Mouse (Mus musculus) neural tube, embryonic 13.5 days (tissue): Measurements from ENCODE around the gene Eftud2. TPM values are rescaled to one million over a fixed set of nuclear protein-coding genes. Genes with fewer than 3 reads are reported as not detected.

Source experiments
- ATAC-seq: fragments of 200-750 bp; cut with Nextera tagmentation; 2 replicates; pipeline ENCODE4 v1.8.0; 2017; ENCODE audit warnings: low read depth, mild to moderate bottlenecking, moderate TSS enrichment, moderate library complexity
- H3K27ac ChIP-seq: fragments of 300-500 bp; sonication (generic); replicated peaks from 2 replicates; pipeline ENCODE4 v1.5.1; 2015; ENCODE audit warnings: moderate library complexity, mild to moderate bottlenecking, inconsistent platforms
- H3K27me3 ChIP-seq: fragments of 300-500 bp; sonication (generic); 2 replicates; pipeline ENCODE4 v1.6.1; 2015; ENCODE audit warnings: mild to moderate bottlenecking, inconsistent platforms
- H3K36me3 ChIP-seq: fragments of 300-500 bp; sonication (generic); 2 replicates; pipeline ENCODE4 v1.6.1; 2015; ENCODE audit warnings: mild to moderate bottlenecking, inconsistent platforms
- H3K4me1 ChIP-seq: fragments of 300-500 bp; sonication (generic); replicated peaks from 2 replicates; pipeline ENCODE4 v1.6.1; 2015; ENCODE audit warnings: inconsistent platforms
- H3K4me2 ChIP-seq: fragments of 300-500 bp; sonication (generic); 2 replicates; pipeline ENCODE4 v1.6.1; 2015; ENCODE audit warnings: inconsistent platforms, mild to moderate bottlenecking, moderate library complexity
- H3K4me3 ChIP-seq: fragments of 300-500 bp; sonication (generic); 2 replicates; pipeline ENCODE4 v1.5.1; 2015; ENCODE audit warnings: mild to moderate bottlenecking, inconsistent platforms
- H3K9ac ChIP-seq: fragments of 300-500 bp; sonication (generic); 2 replicates; pipeline ENCODE4 v1.6.1; 2015; ENCODE audit warnings: moderate library complexity, mild to moderate bottlenecking, inconsistent platforms
- H3K9me3 ChIP-seq: fragments of 300-500 bp; sonication (generic); 2 replicates; pipeline ENCODE4 v1.6.1; 2016; ENCODE audit warnings: inconsistent platforms
- WGBS: fragments of 180-500 bp; shearing (Covaris S2); methylation state at CpG from one replicate; pipeline ENCODE4 v1.1.7; 2015; 5-methylcytosine and 5-hydroxymethylcytosine counted together
- polyA plus RNA-seq: library from polyadenylated mRNA; unstranded; fragments of >200 nt; fragmentation: Nextera tagmentation; extraction: Ambion mirVana; gene quantifications from 2 replicates; pipeline ENCODE4 v1.2.1, GENCODE M21; 2015

Eftud2 gene
- polyA plus RNA-seq, 1 experiment from 2014 or later = 134 TPM

GRCm38 (mm10) chr11:102896641-102897040, 15.9 kb upstream of the Eftud2 start:
- no peak for ATAC-seq

DNA sequence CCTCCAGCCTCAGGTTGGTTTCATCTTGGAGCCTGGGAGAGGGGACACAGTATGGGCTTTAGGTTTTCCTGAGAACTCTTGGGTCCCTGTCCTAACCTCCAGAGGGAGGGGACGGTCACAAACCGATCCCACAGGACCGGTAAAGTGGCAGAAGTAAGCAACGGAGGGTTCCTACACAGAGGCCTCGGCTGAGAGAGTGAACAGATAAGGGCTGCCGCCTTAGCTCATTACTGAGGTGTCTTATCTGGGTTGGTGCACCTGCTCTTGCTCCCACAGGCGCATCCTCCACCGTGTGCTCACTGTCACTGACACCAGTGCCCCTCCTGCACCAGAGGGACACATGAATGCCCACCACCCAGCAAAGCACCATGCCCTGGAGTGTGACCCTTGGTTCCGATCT, 15.0 kb upstream of the Eftud2 start:
- ATAC-seq = no peak
- H3K27ac ChIP-seq = no peak overlapping the region
- H3K9ac ChIP-seq = no peak overlapping the region
- no peaks in the 10 kb centered on the region for H3K9me3 ChIP-seq
- H3K4me2 ChIP-seq = no peak overlapping the region
- no peaks in the 10 kb centered on the region for H3K36me3 ChIP-seq
- H3K4me1 ChIP-seq = peaks cover 7% of the 10 kb centered on the region
- peaks cover 94% of the 10 kb centered on the region for H3K27me3 ChIP-seq
- WGBS = 79% methylated on average over 9 of the region's 9 CpGs
- no peak overlapping the region for H3K4me3 ChIP-seq

More at GRCm38 (mm10) chr11:102896641-102897040, 15.9 kb upstream of the Eftud2 start:
- Histone ChIP-seq H3K4me3 (no peak overlapping the region), H3K4me2 (no peak overlapping the region), H3K9ac (no peak overlapping the region), H3K9me3 (no peaks in the 10 kb centered on the region), H3K27ac (no peak overlapping the region), H3K4me1 (peaks cover 7% of the 10 kb centered on the region), H3K36me3 (no peaks in the 10 kb centered on the region), H3K27me3 (peaks cover 87% of the 10 kb centered on the region)
- 78% methylated on average over 20 of the region's 20 CpGs for WGBS

DNA sequence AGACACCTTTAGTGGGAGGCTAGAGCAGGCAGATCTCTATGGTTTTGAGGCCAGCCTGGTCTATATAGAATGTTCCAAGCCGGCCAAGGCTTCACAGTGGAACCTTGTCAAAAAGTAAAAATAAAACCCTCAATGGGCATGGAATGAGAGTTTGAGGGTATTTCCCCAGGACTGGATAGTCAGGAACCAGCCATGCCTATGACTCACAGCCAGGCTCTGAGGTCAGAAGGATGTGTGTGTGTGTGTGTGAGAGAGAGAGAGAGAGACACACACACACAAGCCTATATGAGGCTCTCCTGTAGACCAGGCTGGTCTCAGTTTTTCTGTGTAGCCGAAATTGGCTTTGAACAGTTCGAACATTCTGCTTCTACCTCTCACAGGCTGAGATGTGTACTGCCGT, 13.9 kb upstream of the Eftud2 start:
- Histone ChIP-seq H3K4me1 (peaks cover 11% of the 10 kb centered on the region), H3K36me3 (no peaks in the 10 kb centered on the region), H3K27me3 (peaks cover 89% of the 10 kb centered on the region), H3K4me3 (no peak overlapping the region), H3K4me2 (no peak overlapping the region), H3K27ac (no peak overlapping the region), H3K9ac (no peak overlapping the region), H3K9me3 (no peaks in the 10 kb centered on the region)
- ATAC-seq = no peak
- 84% methylated on average over 4 of the region's 4 CpGs for WGBS

DNA sequence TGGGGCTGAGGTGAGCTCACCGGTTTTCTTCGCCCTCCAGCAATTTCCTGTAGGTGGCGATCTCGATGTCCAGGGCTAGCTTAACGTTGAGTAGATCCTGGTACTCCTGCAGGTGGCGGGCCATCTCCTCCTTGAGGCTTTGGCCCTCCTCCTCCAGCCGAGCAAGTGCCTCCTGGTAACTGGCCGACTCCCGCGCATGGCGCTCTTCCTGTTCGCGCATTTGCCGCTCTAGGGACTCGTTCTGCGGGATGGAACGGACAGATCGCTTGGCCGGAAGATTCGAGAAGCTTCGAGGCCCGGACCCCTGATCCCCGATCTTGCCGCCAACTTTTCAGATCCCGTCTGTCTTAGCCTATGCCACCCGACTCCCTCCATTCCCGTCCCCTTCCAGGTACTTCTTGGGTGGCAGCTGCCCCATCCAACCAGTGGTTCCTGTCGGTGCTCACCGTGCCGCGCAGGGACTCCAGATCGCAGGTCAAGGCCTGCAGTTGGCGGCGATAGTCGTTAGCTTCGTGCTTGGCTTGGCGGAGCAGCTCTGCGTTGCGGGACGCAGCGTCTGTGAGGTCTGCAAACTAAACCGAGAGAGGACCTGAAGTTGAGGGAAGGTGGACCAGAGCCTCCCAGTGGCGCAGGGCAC, 12.3 kb upstream of the Eftud2 start:
- no peaks in the 10 kb centered on the region for H3K36me3 ChIP-seq
- peaks cover 17% of the 10 kb centered on the region for H3K4me1 ChIP-seq
- 3% methylated on average over 43 of the region's 43 CpGs for WGBS
- H3K9me3 ChIP-seq = no peaks in the 10 kb centered on the region
- ATAC-seq = no peak
- peak overlapping the region; percentile 51 for H3K4me2 ChIP-seq
- peaks cover 84% of the 10 kb centered on the region for H3K27me3 ChIP-seq
- peak overlapping the region; percentile 26 for H3K4me3 ChIP-seq
- peak overlapping the region; percentile 49; the same call in 1 of the 2 replicates for H3K9ac ChIP-seq
- no peak overlapping the region for H3K27ac ChIP-seq

DNA sequence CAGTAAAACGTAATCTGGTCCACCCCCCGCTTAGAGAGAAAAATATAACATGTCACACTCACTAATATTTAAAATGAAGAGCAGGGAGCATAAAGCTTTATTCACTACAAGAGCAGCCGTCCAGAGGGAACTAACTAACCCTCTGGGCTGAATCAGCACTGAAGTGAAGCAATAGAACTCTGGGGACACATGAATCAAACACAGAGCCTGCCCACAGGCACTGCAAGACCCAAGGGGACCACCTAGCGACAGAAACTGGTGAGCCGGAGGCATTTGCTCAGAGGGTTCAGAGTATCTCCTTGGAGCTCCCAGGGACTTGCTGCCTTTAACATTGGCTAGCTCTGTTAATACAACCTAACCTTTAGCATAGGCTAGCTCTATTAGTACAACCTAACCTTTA, 9.3 kb upstream of the Eftud2 start:
- H3K36me3 ChIP-seq = no peaks in the 10 kb centered on the region
- H3K27me3 ChIP-seq = peaks cover 78% of the 10 kb centered on the region

DNA sequence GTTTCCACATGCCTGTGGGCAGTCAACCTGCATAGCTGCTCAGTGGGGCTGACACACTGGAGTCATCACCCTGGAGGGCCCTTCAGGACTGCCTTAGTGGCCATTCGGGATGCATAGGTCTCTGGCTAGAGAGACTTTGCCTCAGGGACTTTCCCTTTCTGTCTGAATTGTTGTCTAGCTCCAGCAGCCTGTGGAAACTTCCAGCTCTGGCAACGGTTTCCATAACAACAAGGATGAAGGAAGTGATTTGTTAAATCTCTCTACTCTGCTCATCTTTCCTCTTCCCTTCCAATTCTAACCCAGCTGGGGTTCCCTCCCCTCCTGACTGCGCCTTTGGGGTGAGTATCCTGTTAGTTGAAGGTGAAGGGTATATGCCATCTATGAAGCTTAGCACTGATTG, 7.3 kb upstream of the Eftud2 start:
- no peak overlapping the region for H3K27ac ChIP-seq
- ATAC-seq = no peak; the same call in 1 of the 2 replicates

More for the DNA sequence above, 9.3 kb upstream of the Eftud2 start:
- no peak overlapping the region for H3K9ac ChIP-seq
- peaks cover 21% of the 10 kb centered on the region for H3K4me1 ChIP-seq
- H3K4me2 ChIP-seq = no peak overlapping the region
- no peaks in the 10 kb centered on the region for H3K9me3 ChIP-seq
- H3K27ac ChIP-seq = no peak overlapping the region
- no peak for ATAC-seq
- 42% methylated on average over 5 of the region's 5 CpGs for WGBS
- no peak overlapping the region for H3K4me3 ChIP-seq

DNA sequence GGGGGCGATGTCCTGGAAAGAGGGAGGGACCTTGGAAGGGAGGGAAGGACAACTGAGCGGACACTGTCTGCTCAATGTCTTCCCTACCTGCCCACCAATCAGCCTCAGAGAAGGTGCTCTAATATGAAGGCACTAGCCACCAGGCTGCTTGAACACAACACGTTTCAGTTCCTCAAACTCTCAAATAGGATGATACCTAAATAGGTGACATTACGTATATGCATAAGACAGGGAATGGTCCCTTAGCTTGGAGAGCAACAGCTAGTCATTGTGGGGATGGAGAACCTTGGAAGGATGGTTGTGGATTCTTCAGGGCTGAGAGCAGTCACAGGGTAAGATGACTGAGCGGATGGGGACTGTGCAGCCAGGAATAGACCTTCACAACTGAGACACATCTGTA, 6.6 kb upstream of the Eftud2 start:
- 88% methylated on average over 5 of the region's 5 CpGs for WGBS
- no peaks in the 10 kb centered on the region for H3K36me3 ChIP-seq

More for the DNA sequence above, 7.3 kb upstream of the Eftud2 start:
- no peaks in the 10 kb centered on the region for H3K9me3 ChIP-seq
- no peak overlapping the region for H3K9ac ChIP-seq
- WGBS = 67% methylated on average over 3 of the region's 3 CpGs
- no peaks in the 10 kb centered on the region for H3K36me3 ChIP-seq
- no peak overlapping the region for H3K4me2 ChIP-seq
- H3K4me3 ChIP-seq = no peak overlapping the region
- peaks cover 69% of the 10 kb centered on the region for H3K27me3 ChIP-seq
- H3K4me1 ChIP-seq = peaks cover 17% of the 10 kb centered on the region

DNA sequence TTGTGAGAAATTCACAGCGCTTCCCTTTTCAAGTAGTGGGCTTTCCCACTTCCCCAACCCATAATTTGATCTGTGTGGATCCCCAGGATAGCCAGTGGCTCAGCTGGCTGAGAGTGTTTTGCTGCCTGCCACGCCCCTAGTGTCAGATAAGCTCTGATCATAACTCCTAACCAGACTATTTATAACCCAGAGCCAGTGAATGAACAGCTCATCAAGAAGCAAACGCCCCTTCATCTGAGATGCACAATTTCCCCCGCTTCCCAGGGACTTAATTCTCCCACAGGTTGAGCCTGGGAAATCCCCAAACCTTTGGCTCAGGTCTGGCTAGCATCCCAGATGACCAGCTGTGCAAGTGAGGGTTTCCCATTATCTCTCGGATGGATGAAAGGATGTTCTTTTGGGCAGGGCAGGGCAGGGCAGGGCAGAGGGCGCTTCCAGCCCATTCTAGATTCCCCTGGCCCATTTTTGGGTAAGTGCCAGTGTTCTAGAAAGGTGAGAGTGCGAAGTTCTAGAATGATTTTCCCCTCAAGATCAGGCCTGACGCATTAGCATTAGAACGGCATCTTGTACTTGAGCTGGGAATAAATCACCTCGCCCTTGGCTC, 3.9 kb upstream of the Eftud2 start, which contains the start of gene Fam187a:
Gene Fam187a, plus strand, starts transcription at position 554 of the 604 bp plus-strand sequence.
- Histone ChIP-seq H3K9me3 (no peaks in the 10 kb centered on the region), H3K4me2 (no peak within 1 kb of the TSS), H3K4me3 (no peak within 1 kb of the TSS), H3K36me3 (no peaks in the 10 kb centered on the region), H3K9ac (0 out of 2 replicates have a peak within 1 kb of the TSS, but pooled peaks have one; percentile 27), H3K4me1 (peaks cover 20% of the 10 kb centered on the region), H3K27me3 (peaks cover 45% of the 10 kb centered on the region), H3K27ac (0 out of 2 replicates have a peak within 1 kb of the TSS, but pooled peaks have one; percentile 9)
- WGBS = 55% methylated on average over 10 of the region's 10 CpGs
- ATAC-seq = no peak

More for the DNA sequence above, 6.6 kb upstream of the Eftud2 start:
- Histone ChIP-seq H3K9me3 (no peaks in the 10 kb centered on the region), H3K4me2 (no peak overlapping the region), H3K27me3 (peaks cover 63% of the 10 kb centered on the region), H3K27ac (no peak overlapping the region), H3K9ac (no peak overlapping the region), H3K4me1 (peaks cover 14% of the 10 kb centered on the region; the same call in 1 of the 2 replicates), H3K4me3 (no peak overlapping the region)
- no peak for ATAC-seq

DNA sequence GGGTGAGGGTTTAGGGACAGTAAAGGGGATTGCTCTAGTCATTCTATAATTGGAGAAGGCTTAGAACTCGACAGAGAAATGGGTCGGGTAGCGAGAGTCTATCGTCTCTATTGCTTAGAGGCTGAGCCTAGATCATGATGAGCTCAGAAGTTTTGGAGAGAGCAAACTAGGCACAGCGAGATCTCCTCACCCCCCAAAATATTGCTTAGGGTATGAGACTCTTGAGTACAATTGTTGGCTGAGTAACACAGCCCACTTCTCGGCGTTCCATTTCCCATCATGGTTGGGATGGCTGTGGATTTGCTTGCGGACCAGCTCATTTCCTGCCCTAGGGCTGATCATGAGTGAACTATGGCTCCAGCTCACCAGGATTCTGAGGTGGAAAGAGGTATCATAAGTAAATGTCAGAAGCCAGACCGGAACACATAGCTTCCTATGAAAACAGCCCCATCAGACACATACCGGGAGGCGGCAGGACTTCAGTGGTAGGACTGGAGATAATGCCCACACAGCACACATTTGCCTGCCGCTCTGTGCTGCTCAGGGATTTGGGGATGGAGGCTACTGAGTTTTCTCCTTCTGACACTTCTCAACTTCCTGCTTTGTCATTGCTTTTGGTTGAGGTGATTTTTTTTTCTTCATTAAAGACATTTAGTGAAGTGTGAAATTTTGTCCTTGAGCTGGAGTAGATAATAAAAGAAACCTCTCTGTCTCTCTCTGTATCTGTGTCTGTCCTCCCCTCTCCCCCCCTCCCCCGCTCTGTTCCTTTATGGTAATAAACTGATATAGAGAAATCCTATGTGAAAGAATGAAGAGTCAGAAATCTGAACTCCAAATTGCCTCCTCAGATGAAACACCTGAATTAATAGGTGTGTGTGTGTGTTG, 771 bp upstream of the Eftud2 start:
- peak overlapping the region; percentile 88 for H3K9ac ChIP-seq
- peaks cover 24% of the 10 kb centered on the region for H3K4me1 ChIP-seq
- H3K27ac ChIP-seq = peak overlapping the region; percentile 86; the same call in 1 of the 2 replicates
- peak overlapping the region; percentile 84 for H3K4me2 ChIP-seq
- ATAC-seq = peak; percentile 20
- H3K27me3 ChIP-seq = peaks cover 23% of the 10 kb centered on the region
- WGBS = 18% methylated on average over 13 of the region's 13 CpGs
- H3K9me3 ChIP-seq = no peaks in the 10 kb centered on the region
- peak overlapping the region; percentile 78 for H3K4me3 ChIP-seq
- peaks cover 6% of the 10 kb centered on the region for H3K36me3 ChIP-seq

- peaks cover 24% of the 10 kb centered on the region for H3K4me1 ChIP-seq
- no peaks in the 10 kb centered on the region for H3K9me3 ChIP-seq
- H3K4me2 ChIP-seq = peak overlapping the region; percentile 84
- no peak for ATAC-seq
- H3K27me3 ChIP-seq = peaks cover 9% of the 10 kb centered on the region; the same call in 1 of the 2 replicates
- peaks cover 24% of the 10 kb centered on the region for H3K36me3 ChIP-seq
- H3K27ac ChIP-seq = no peak overlapping the region
- peak overlapping the region; percentile 78; the same call in 1 of the 2 replicates for H3K4me3 ChIP-seq
- H3K9ac ChIP-seq = peak overlapping the region; percentile 88; the same call in 1 of the 2 replicates
- 68% methylated on average over 2 of the region's 2 CpGs for WGBS
Observed at GRCm38 (mm10) chr11:102879558-102879957, 1.2 kb downstream of the Eftud2 start.

- 87% methylated on average over 7 of the region's 7 CpGs for WGBS
- Histone ChIP-seq H3K27me3 (no peaks in the 10 kb centered on the region), H3K9me3 (no peaks in the 10 kb centered on the region), H3K27ac (no peak overlapping the region), H3K36me3 (peaks cover 58% of the 10 kb centered on the region), H3K4me2 (no peak overlapping the region), H3K9ac (no peak overlapping the region), H3K4me3 (no peak overlapping the region), H3K4me1 (peaks cover 15% of the 10 kb centered on the region)
- no peak for ATAC-seq
Observed at GRCm38 (mm10) chr11:102874801-102875334, 5.9 kb downstream of the Eftud2 start.
